ENCODE assay signal across 11 mouse cellular contexts in the genomic region with DNA sequence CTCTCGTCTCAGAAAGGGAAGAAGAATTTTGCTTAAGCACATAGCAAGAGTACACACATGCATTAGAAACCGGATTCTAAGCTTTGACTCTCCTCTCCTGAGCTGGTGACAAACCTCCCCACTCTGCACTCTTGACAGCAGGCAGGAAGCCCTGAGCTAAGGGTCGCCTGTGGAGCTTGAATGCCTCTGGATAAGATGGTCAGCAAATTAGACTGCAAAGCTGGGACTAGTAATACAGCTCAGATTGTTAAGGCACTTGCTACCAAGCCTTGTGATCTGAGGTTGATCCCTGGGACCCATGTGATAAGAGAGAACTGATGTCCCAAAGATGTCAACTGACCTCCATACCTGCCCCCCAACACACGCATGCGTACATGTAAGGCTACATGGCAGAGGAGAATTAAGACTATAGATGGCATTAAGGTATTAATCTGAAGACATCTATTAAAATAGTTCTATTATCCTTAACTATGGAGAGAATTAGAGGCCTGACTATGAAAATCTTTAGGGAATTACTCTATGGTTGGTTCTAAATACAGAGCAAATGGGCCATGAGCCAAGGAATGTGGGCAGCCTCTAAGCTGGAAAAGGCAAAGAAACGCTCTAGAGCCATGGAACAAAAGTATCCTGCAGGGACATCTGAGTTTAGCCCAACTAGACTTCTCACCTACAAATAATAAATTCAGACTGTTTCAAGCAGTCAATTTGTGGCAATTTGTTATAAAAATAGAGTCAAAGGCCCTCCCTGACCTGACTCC. TPM values are rescaled to one million over a fixed set of nuclear protein-coding genes. Genes with fewer than 3 reads are reported as not detected.
DNase-seq lines count a peak whose midpoint lies in the region; ATAC-seq and TF ChIP-seq lines count a peak whose summit lies in the region.
"Had no signal": no experiment of that assay in that cellular context is flagged by ENCODE, and none has a peak within 500 bp of the region (broad histone marks: within the 10 kb centered on the region; RNA-seq: fewer than 3 reads in every experiment).

No protein-coding gene starts in this region.

- no peak for TF ChIP-seq CTCF in heart, adult 2 months (IDR thresholded peaks at IDR 0.05)

- H3K27me3 ChIP-seq in kidney, embryonic 15.5 days, result no peaks in the 10 kb centered on the region
- H3K27me3 ChIP-seq in heart, adult 2 months (ENCODE audit: control insufficient read depth, insufficient read depth, low read length), result no peaks in the 10 kb centered on the region
- H3K27me3 ChIP-seq: limb, embryonic 15.5 days had no signal

- no peak for DNase-seq in kidney, adult 8-10 months
- DNase-seq in NIH3T3 (ENCODE audit: low read depth) (peak; percentile 56), MN1 (ENCODE audit: low spot score) (no peak)
- DNase-seq in heart, adult 2 months, result no peak
- peak; percentile 37 to 45 for DNase-seq in left cerebral cortex, postnatal 36 days (ENCODE audit: low spot score in 2 of 2)
- DNase-seq: cerebellum, adult 11 months; thymus, postnatal 4 days had no signal

- 61% methylated on average over 6 of the region's 6 CpGs for WGBS in kidney, embryonic 15.5 days
- 48% methylated on average over 6 of the region's 6 CpGs for WGBS in heart, adult 2 months

- H3K4me1 ChIP-seq in kidney, embryonic 15.5 days, result peaks cover 56% of the 10 kb centered on the region
- peaks cover 26% of the 10 kb centered on the region for H3K4me1 ChIP-seq in heart, adult 2 months (ENCODE audit: control insufficient read depth, insufficient read depth, low read length)

- H3K9me3 ChIP-seq in kidney, embryonic 15.5 days (replicated peaks), result no peaks in the 10 kb centered on the region
- H3K9me3 ChIP-seq: limb, embryonic 15.5 days had no signal

- H3K4me2 ChIP-seq in kidney, embryonic 15.5 days, result 0 out of 2 replicates have a peak overlapping the region, but pooled peaks have one; percentile 9
- H3K4me2 ChIP-seq: limb, embryonic 15.5 days had no signal

- H3K9ac ChIP-seq in kidney, embryonic 15.5 days, result no peak overlapping the region
- no peak overlapping the region for H3K9ac ChIP-seq in heart, adult 2 months (ENCODE audit: low read depth, low read length)
- H3K9ac ChIP-seq: limb, embryonic 15.5 days had no signal

- no peak for TF ChIP-seq EP300 in heart, adult 2 months (IDR thresholded peaks at IDR 0.05; ENCODE audit: insufficient read depth, low read depth, low read length)

- H3K79me2 ChIP-seq in heart, adult 2 months (replicated peaks; ENCODE audit: control insufficient read depth, insufficient read depth, low read length), result peaks cover 16% of the 10 kb centered on the region

- intact Hi-C loops in heart, adult 2 months (cut with DNase I), result loop anchor here (10.0 kb wide), 1 partner anchor 328 kb away; no protein-coding TSS in a partner anchor
- intact Hi-C loops in left cerebral cortex, postnatal 36 days (cut with DNase I), result no loop called here

- peak overlapping the region; percentile 82 for H3K27ac ChIP-seq in kidney, embryonic 15.5 days
- H3K27ac ChIP-seq in heart, adult 2 months, result peak overlapping the region; percentile 10; the same call in 1 of the 2 replicates
- H3K27ac ChIP-seq: limb, embryonic 15.5 days had no signal

- H3K36me3 ChIP-seq in kidney, embryonic 15.5 days, result peaks cover 6% of the 10 kb centered on the region; the same call in 1 of the 2 replicates
- H3K36me3 ChIP-seq in heart, adult 2 months (ENCODE audit: control insufficient read depth, insufficient read depth, low read length), result peaks cover 17% of the 10 kb centered on the region

- no peak for TF ChIP-seq POLR2A in heart, adult 2 months (IDR thresholded peaks at IDR 0.05; ENCODE audit: insufficient read depth, low read depth, low read length)

- no peak; the same call in 1 of the 2 replicates for ATAC-seq in kidney, embryonic 15.5 days (replicated peaks; ENCODE audit: low FRiP score)
- no peak for ATAC-seq in activated CD4-positive, CD25-positive, alpha-beta regulatory T cell, adult 4 months
- ATAC-seq: inflammation-experienced regulatory T-cells, adult 6 months had no signal

- no peak overlapping the region for H3K4me3 ChIP-seq in kidney, embryonic 15.5 days (replicated peaks)
- no peak overlapping the region for H3K4me3 ChIP-seq in heart, adult 2 months
- H3K4me3 ChIP-seq: limb, embryonic 15.5 days had no signal

RNA-seq across cellular contexts. Expression of gene Sec24b, which starts 8.6 kb away (rescaled TPM):
- polyA plus RNA-seq in kidney, embryonic 15.5 days (2015; fragmentation: Nextera tagmentation; extraction: Ambion mirVana), result 33.6 and 36.9 TPM in 2 replicates
- total RNA-seq in heart, adult 2 months (2021), result 10 to 100 TPM; 30.8 to 33.2 TPM
- polyA plus RNA-seq in heart, adult 2 months (2012; rRNA removed), result 29.8 and 36.2 TPM in 2 replicates
- 10 to 100 TPM; 49.2 to 62.3 TPM for total RNA-seq in left cerebral cortex, postnatal 36 days (2021)
- polyA plus RNA-seq in activated CD4-positive, CD25-positive, alpha-beta regulatory T cell, adult 4 months (2017; shearing (Covaris generic)), result 10 to 100 TPM; 18.9 to 24.2 TPM

Comparison
In these comparisons a context has a peak if more than half of its experiments do, and no peak if none do; other contexts are left out.
1. DNase-seq: peak in NIH3T3 (single experiment) and left cerebral cortex, postnatal 36 days (2 of 2); none in kidney, adult 8-10 months (0 of 2), heart, adult 2 months (0 of 2) and MN1 (single experiment).